Mouse (Mus musculus) NIH3T3 (cell line): ENCODE measurements around the gene Fbxo30.
"Not testable (repeated sequence)": the region's sequence is repeated elsewhere in the genome, so short reads cannot be mapped to it uniquely, and the experiment has no call there.

Experiments
- DNase-seq: peaks from one replicate; pipeline ENCODE4 v3.0.0-alpha.2; 2012; ENCODE audit warnings: low read depth

Fbxo30 gene

GRCm38 (mm10) chr10:11280578-11281463 lies at the start of gene Fbxo30:
Gene Fbxo30, plus strand, starts transcription at chr10:11281330.
- peak; percentile 93 for DNase-seq

GRCm38 (mm10) chr10:11233208-11233607 lies 47.9 kb upstream of the Fbxo30 start:
- no peak for DNase-seq

DNA sequence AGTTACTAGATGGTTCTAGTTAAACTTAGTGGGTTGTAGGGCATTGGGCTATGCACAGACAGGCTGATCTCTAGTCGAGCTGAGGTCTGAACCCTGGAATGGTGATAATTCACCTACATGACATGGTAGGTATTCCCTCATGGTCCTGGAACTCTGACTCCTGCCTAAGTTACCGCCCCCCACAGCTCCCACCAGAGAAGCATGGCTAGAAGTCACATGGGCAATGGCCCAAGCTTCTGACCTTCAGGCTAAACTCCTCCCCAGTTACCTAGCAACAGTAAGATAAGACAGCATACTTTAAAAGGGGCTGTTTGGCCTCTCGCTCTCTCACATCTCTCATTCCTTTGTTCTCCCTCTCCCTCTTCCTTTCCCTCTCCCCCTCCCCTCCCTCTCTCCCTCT lies 38.1 kb upstream of the Fbxo30 start:
- not testable (repeated sequence) for DNase-seq

- peak; percentile 57 for DNase-seq
Observed at GRCm38 (mm10) chr10:11248210-11248609, 32.9 kb upstream of the Fbxo30 start.

- DNase-seq: no peak
Observed at GRCm38 (mm10) chr10:11250247-11250997, 30.7 kb upstream of the Fbxo30 start.

GRCm38 (mm10) chr10:11253581-11253980 lies 27.5 kb upstream of the Fbxo30 start:
- DNase-seq: not testable (repeated sequence)

GRCm38 (mm10) chr10:11260119-11260518 lies 21.0 kb upstream of the Fbxo30 start:
- DNase-seq: no peak

DNA sequence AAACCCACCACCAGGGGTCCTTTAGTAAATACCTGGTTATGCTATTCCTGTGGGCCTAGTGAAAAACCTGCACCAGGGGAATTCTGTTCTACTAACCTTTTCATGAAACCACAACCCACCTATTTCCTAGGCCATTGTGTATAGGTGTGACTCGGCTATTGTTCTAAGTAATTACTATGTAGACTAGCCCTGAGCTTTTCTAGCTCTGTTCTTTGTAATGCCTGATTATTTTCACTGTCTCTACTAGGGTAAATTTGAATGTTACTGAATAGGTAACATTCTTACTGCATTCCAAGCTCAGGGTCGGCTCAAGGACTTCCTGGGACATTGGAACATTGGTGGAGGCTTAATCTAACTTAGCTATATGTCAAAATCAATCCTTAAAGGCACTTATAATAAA lies 18.8 kb upstream of the Fbxo30 start:
- DNase-seq: not testable (repeated sequence)

GRCm38 (mm10) chr10:11263795-11264194 lies 17.3 kb upstream of the Fbxo30 start:
- not testable (repeated sequence) for DNase-seq

DNA sequence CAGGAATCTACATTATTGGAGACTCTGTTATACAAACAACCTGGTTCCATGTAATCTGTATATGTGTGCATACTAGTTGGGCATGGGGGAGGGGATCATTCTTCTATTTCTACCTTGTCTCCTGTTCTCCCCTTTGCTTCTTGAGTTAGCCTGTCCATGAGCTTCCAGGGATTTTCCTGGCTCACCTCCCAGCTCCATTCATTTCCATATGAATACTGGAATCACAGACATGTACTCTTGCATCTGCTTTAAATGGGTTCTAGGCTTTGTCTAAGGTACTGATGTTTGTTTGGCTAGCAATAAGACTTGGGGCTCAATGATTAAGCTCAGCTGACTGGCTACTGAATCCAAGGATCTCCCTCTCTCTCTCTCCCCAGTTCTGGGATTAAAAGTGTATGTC lies 12.0 kb upstream of the Fbxo30 start:
- no peak for DNase-seq

DNA sequence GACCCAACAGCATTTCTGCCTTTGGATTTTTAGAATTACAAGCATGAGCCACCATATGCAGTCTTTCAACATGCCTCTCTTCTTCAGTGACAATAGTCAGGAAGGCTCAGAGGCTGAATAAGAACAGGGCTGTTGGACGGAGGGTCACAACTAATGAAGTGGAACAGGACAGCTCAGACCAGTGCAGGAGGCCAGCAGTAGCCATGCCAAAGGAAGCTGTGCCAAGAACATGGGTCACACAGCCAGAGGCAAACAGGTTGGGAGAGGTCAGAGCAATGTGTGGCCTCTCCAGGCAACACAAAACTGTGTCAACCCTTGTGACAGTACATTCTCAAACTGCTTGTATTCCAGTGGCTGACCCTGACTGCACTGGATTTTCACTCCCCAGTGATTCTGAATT lies 6.7 kb upstream of the Fbxo30 start:
- DNase-seq: no peak

GRCm38 (mm10) chr10:11280235-11280577 lies 924 bp upstream of the Fbxo30 start:
- DNase-seq: no peak

- peak; percentile 67 for DNase-seq
Observed at GRCm38 (mm10) chr10:11281498-11282305, 572 bp downstream of the Fbxo30 start.

- peak; percentile 42 for DNase-seq
Observed at GRCm38 (mm10) chr10:11282306-11282631, 1.1 kb downstream of the Fbxo30 start.

GRCm38 (mm10) chr10:11298418-11298817 lies 17.3 kb downstream of the Fbxo30 start:
- no peak for DNase-seq

DNA sequence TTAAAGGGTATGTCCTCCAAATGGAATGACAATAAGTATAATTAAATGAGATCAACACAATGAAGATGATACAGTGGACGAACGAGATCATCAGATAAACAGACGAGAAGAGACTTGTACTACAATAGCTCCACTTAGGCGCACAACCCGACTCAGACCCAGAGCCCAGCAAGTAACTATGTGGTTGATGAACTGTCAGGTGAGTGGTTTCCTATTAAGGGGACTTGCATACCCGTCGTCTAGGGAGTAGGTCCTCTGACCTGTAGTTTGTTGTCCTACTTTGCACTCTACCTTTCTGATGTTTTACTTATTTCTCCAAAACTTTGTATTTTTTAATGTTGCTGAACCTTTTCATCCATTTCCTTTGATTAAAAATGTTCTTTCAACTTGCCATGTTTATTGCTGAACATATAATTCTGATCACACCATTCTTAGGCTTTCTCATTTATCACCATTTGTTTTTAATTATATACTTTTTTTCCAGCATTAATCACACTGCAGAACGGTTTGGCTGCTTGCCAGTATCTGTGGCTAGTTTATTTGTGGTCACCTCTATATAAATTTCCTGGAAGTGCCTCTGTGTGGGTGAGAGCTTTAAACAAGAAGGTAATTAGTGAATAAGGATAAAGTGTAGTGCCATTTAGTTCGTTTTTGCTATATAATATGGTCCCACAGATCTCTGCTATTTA lies 24.4 kb downstream of the Fbxo30 start:
- peak; percentile 71 for DNase-seq

GRCm38 (mm10) chr10:11306054-11306367 lies 24.9 kb downstream of the Fbxo30 start:
- DNase-seq: peak; percentile 77

DNA sequence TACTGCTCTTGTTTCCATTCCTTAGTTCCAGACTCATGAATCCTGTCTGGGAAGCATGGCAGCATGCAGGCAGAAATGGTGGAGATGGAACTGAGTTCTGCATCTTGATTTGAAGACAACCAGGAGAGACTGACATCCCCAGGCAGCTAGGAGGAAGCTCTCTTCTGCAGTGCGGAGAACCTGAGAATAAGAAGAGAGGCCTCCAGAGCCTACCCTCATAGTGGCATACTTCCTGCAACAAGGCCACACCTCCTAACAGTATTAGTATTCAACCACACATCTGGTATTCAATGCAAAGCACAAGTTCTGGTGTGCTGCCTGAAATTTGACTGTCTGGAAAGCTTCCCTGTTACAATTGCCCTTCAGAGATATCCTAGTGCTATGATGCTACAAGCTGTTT lies 28.7 kb downstream of the Fbxo30 start:
- no peak for DNase-seq

GRCm38 (mm10) chr10:11310481-11310880 lies 29.4 kb downstream of the Fbxo30 start:
- DNase-seq: no peak

DNA sequence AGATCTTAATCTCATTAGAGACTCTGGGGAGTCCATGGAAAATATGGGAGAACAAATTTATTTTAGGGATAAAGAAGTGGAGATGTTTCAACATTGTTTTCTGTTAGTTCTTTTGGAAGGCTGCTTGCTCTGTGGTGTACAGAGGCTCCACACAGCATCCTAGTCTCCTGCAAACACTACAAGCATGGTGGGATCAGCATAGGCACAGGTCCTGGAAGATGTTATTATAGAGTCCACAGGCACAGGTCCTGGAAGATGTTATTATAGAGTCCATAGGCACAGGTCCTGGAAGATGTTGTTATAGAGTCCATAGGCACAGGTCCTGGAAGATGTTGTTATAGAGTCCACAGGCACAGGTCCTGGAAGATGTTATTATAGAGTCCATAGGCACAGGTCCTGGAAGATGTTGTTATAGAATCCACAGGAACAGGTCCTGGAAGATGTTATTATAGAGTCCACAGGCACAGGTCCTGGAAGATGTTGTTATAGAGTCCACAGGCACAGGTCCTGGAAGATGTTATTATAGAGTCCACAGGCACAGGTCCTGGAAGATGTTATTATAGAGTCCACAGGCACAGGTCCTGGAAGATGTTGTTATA lies 36.8 kb downstream of the Fbxo30 start:
- not testable (repeated sequence) for DNase-seq

GRCm38 (mm10) chr10:11319446-11319970 lies 38.4 kb downstream of the Fbxo30 start:
- DNase-seq: no peak
